Mouse (Mus musculus) c-Kit-positive CD71-positive TER-119-negative erythroid progenitor cells, embryonic 14.5 days (primary cell): Measurements from ENCODE around the gene Acot11.
"Not testable (repeated sequence)": the region's sequence is repeated elsewhere in the genome, so short reads cannot be mapped to it uniquely, and the experiment has no call there.

Source experiments
- DNase-seq: peaks from one replicate; pipeline ENCODE4 v3.0.0-alpha.2; 2013; ENCODE audit warnings: low read depth

Gene Acot11

DNA sequence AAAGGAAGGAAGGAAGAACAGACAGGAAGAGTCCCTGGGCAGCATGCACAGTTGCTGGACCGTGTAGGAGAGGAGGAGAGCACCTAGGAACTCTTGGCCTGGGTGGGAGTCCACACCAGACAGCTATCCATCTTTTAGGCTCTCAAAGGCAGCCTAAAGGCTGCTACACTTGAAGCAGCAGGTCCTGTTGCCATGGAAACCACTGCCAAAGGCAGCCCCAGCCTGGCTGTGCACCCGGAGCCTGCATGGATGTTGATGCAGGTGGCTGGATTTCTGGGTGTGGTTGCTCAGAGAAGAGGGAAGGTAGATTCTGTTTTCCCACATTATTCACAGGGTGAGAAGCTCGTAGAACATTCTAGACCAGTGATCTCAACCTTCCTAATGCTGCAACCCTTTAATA, 27.8 kb downstream of the Acot11 start:
- no peak for DNase-seq

DNA sequence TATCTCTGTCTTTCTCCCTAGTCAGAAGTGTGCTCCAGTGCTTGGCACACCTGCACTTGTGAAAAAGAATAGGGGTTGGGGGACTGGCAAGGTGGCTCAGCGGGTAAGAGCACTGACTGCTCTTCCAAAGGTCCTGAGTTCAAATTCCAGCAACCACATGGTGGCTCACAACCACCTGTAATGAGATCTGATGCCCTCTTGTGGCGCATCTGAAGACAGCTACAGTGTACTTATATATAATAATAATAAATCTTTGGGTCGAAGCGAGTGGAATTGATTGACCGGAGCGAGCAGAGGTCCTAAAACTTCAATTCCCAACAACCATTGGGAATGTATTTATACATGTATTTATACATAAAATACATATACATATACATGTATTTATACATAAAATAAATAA, 29.0 kb downstream of the Acot11 start:
- not testable (repeated sequence) for DNase-seq

DNA sequence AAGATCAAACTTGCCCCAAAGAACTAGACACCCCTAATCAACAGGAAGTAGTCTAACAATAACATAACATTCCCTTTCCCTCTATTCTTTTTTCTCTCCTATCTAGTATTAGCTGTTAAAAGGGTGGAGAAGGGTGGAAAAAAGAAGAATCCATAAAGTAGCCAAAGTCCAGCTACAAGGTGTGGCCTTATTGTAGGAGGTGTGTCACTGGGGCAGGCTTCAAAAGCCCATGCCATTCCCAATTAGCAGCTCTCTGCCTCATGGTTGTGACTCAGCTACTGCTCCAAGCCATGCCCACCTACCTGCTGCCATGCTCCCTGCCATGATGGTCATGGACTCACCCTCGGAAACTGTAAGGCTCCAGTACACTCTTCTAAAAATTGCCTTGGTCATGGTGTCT, 32.2 kb downstream of the Acot11 start:
- DNase-seq, result no peak

DNA sequence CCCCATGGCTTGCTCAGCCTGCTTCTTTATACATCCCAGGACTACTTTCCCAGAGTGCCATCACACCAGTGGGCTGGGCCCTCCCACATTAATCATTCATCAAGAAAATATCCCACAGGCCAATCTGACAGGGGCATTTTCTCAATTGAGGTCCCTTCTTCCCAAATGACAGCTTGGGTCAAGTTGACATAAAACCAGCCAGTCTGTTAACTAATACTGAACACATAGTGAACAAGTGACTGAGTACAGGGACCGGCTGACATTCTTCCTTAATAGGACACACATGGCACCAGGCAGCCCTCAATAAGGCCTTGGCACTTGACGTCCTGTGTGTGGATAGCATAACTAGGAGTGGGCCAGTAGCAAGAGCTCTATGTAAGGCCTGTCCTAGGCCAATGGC, 35.5 kb downstream of the Acot11 start:
- DNase-seq, result no peak

DNA sequence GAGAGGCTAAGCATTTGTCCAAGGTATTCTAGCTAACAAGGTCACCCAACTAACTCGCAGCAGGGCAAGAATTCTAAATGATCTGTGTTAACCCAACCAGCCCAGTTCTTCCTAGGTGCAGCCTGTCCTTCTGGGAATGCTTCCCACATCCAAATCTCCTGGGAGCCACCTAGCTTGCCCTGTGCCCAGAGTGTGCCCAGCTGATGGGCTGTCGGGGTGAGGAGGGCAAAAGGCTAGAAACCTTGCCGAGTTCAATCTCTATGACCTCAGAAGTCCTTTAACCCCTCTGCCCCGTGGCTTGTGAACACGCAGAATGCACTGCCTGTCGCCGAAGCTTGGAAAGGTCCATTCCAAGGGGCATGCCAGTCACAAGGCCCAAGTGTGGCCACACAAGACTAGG, 40.6 kb downstream of the Acot11 start:
- DNase-seq, result no peak

DNA sequence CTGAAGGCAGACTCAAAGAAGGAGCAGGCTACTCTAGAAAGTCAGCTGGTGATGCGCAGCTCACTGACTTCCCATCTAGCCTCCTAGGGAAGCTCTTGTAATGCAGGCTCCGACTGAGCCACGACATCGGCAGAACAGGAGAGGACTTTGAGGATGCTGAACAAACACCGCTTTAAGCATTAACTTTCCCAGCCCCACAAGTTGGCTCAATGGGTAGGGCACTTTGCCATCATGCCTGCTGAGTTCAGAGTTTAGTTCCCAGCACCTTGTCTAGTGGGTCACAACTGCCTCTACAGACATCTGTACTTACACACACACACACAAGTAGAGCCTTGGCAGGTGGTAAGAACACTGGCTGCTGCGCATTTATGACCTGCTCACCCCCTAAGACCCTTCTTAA, 53.1 kb downstream of the Acot11 start:
- no peak for DNase-seq

DNA sequence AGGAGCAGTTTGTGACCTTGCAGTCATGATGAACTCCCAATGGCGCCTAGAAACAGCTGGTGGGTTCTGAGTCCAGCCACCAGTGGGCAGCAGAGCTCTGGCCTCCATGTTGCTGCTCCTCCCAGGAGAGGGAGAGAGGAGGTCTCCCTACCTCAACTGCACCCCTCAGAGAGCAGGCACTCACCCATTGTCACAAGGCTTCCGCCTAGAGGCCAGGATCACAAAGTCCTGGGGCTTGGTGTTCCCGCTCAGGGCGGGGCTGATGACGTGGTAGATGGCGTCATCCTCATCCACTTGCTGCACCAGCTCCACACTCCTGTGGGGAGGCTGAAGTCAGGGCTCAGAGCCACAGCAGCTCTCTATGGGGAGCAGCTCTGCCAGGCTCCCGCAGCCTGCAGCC, 55.1 kb downstream of the Acot11 start:
- peak; percentile 46 for DNase-seq

DNA sequence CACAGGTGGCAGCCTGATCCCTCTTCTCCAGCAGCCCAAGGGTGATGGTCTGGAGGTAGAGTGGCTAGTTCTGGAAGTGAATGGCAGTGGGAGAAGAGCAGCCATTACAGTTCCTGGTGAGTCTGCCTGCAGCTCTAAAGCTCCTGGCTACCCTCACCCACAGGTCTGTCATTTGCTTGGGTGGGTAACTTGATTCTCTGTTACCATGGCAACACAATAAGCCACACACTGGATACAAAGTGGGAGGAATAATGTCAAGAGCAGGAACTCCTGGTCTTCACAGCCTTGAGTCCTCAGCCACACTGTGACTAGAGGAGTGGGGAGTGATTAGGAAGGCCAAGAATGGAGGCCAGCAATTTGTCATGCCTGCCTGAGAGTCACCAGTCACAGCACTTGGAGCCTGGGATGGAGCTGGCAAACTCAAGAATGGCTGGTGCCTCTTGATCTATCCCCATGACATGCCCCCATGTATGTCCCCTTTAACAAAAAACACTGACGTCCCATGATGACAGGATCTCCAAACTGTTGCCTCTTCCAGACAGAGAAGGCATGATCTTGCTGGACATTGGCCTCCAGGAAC, 57.7 kb downstream of the Acot11 start:
- DNase-seq, result no peak

DNA sequence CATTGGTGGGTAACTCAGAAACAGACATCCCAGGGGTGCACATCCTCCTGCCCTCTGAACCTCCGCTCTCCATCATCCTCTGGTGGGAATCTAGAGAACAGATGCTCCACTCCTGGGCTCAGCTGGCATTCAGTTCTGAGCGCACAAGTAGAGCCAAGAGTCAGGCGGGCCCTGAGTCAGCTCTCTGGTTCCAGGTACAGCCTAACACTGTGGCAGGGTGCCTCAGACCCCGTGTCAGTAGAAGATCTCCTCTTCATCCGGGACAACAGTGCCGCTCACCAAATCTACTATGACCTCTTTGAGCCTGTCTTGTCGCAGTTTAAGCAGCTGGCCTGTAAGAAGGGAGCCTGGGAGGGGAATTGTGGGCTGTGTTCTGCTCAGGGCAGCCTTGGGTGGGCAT, 58.9 kb downstream of the Acot11 start:
- no peak for DNase-seq

DNA sequence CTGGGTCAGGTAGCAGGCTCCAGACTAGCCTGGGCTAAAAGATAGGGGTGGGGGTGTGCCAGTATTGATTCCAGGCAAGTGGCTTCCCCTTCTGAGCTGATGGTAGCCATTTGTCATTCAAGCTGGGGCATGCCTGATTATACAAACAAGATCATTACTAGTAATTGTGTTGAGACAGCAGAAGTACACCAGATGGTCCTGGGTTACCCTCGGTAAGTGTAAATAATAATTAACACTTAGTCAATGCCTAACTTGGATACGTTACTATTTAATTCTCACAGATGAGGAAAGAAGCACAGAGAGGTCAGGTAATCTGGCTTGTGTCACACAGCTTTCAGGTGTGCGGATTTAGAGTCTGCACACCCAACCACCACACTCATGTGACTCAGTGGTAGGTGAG, 66.9 kb downstream of the Acot11 start:
- no peak for DNase-seq

DNA sequence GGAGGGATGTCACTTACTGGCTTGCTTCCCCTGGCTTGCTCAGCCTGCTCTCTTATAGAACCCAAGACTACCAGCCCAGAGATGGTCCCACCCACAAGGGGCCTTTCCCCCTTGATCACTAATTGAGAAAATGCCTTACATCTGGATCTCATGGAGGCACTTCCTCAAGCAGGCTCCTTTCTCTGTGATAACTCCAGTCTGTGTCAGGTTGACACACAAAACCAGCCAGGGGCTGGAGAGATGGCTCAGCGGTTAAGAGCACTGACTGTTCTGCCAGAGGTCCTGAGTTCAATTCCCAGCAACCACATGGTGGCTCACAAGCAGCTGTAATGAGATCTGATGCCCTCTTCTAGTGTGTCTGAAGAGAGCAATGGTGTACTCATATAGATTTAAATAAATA, 67.9 kb downstream of the Acot11 start:
- DNase-seq, result not testable (repeated sequence)

DNA sequence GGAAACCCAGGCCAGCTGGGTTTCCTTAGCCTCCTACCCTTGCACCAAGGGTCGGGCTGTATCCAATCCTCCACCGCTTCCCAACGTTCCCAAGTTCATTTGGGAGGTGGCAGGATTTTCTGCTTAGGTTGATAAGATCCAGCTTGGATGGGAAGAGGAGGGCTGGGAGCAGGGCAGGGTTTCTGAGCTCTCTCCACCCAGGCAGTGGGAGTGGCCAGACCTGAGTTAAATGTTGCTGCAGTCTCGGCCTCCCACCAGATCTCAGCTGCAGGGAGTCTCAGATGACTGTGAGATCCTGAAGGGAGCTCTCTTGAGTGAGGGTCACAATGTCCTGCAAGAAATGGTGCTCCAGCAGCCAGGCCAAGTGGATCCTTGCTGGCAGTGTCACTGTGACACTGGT, 71.2 kb downstream of the Acot11 start, which contains the start of gene Fam151a:
Gene Fam151a (plus strand): TSS at position 254 of the 400 bp plus-strand sequence.
- DNase-seq, result no peak

DNA sequence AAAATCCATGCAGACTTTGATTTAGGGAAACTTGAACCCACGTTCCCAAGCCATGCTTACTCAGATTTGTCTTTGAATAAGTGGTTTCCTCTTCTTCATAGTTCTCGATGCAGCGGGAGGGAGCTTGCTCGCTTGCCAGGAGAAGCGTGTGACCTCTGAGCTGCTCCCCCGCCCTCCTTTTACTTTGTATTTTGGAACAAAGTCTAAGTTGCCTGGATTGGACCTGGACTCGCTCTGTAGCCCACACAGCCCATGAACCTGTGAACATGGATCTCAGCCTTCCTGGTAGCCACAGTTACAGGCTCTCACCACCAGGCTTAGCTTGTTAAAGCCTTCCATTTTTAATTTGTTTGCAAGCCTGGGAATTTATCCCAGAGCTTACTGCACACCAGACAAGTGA, 74.0 kb downstream of the Acot11 start, which contains the start of gene Mroh7:
Gene Mroh7 (minus strand): TSS at position 112 of the 400 bp plus-strand sequence.
- no peak for DNase-seq

DNA sequence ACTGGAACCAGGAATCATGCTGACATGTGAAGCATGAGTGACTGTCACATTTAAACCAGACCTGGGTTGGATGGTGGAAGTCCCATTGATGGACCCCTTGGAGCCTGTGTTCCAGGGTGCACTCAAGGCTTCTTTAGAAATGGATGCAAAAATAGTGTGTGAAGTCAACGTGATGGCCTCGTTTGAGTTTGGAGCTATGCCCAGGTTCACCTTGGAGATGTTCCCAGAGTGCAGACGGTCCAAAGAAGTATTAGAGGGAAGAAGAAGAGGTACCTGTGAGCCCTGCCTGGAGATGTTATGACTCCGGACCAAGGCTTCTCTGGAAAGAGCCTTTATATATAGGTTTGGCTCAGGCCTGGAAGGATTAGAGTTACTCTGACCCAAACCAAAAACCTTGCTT, 84.2 kb downstream of the Acot11 start:
- DNase-seq, result no peak

DNA sequence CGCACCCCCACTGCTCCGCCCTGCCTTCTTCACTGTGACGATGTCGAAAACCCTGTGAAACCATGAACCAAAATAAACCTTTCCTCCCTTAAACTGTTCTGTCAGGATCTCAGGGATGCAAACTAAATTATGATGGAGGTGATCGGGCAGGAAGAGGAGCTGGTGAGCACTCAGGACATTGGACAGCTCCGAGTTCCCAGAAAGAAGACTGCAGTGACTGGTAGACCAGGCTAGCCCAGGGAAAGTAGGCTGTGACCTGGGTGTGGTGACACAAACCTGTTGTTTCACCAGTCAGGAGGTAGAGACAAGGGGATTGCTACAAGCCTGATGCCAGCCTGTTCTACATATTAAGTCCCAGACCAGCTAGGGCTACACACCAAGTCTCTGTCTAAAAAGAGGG, 91.2 kb downstream of the Acot11 start:
- no peak for DNase-seq

DNA sequence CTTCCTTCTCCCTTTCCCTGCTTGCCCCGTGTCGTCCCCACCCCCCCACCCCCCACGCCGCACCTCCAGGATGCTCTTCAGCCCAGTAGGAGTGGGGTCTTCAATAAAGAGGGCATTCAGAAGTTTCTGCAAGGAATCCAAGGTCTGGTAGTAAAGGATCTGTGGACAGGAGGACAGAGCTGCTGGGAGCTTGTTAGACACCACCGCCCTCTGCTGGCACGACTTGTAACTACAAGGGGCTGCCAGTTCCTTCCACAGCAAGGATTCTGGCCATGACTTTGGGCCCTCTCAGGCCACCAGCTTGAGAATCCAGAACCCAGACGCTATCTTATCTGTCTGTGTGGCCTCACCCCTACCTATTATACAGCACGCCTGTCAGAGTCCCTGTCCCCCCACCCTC, 96.4 kb downstream of the Acot11 start:
- DNase-seq, result peak; percentile 38

DNA sequence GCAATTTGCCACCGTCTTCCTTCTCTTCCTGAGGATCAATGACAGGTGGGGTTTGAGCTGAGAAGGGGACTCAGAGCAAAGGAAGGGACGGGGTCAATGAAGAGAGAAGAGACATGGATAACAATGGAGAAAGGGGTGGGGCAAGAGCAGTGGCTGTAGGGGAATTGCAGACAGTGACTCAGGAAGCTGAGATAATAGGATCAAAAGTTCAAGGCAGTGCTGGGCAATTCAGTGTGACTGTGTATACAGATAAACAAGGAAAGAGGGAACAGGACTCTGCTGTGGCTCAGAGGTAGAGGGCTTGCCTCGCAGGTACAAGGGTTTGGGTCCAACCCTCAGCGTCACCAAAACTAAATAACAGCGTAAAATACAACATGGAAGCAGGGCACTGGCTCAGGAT, 96.8 kb downstream of the Acot11 start:
- DNase-seq, result no peak

DNA sequence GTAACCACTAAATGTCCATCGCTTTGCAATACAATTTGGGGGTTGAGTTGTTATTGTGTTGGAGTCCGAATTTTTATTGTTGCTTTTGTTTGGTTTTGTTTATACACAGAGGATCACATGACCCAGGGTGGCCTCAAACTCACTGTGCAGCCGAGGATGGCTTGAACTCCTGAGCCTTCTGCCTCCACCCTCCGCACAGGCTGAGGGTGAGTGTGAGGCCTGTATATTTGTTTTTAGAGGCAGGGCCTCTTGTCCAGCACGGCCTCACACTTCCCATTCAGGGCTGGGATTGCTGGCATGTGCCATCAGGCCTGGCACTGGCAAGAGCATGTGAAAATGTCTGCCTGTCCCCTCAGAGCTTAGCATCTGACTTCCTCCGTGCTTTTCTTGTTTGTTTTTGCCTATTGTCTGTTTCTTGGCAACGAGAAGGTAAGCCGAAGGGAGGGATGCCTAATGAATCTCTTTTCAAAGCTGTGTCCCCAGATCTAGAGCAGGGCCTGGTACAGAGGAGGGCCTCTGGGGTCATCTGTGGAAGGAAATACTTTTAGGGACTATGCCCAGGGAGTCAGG, 99.6 kb downstream of the Acot11 start:
- DNase-seq, result no peak

DNA sequence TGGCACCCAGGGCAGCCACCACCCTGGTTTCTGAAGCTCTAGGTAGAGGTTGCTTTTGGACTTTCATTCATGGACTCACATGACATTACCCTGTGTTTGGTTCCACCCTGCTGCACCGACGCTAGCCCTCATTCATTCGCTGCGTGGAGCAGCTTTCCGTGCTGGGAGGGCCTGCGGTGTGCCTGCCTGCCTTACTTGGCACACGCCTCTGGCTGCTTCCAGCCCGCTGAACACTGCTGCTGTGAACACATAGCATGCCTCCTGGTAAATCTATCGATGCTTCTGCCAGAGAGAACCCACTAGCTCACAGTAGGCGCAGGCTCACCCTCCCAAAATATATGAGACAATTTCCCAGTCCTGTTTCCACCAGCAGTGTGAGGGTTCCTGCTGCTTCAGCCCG, 100.4 kb downstream of the Acot11 start:
- no peak for DNase-seq

DNA sequence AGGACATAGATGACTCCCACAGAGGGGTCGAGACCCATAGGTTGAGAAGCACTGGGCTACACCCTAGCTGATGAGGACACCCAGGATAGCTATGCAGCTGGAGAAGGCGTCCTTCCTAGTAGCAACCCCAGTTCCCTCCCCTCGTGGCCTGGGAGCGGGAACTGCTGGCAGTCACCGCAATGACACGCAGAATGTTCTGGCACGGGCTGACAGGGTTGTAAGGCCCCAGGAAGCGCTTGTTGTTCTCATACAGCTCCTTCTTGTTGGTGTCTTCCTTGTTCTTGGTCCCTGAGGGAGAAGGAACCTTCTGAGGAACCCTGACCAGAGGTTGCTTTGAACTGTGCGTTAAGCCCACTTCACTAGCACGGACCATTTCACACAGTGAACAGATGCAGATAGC, 100.8 kb downstream of the Acot11 start:
- no peak for DNase-seq

DNA sequence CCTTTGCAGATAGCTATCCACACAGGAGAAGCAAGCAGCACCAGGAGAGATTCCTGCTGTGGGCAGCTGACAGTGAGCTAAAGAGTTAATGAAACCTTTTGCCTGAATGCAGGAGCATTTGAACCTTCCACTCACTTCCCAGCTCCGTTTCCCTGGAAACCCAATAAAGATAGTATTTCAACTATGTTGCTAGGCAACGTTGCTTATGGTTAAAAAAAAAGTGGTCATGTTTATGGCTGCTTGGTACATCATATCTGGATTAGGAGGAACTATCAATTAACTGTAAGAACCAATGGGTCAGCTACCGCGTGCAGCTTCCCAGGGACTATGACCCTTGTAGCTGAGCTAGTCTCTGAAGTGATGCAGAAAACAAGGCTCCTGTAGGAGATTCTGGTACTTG, 104.0 kb downstream of the Acot11 start:
- DNase-seq, result no peak

DNA sequence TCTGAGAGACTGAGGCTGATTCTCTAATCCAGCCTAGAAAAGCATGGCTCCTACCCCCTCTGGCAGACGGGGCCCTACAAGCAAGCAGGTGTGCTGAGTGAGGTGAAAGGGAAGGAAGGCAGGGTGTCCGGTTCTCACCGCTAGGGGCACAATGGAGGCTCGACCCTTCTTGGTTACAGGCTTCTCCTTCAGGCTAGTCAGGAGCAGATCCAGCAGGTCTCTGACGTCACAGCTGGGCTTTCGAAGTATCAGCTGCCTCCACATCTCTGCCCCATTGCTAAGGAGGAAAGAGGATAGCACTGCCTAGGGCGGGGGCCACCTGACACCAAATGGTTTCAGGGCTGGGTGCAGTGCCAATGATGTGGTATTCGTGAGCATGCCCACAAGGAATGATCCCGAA, 104.8 kb downstream of the Acot11 start:
- no peak for DNase-seq
